Mouse (Mus musculus) stomach, postnatal 0 days (tissue): ENCODE data around the gene Hoxa5.

Experiments used
- CTCF ChIP-seq: IDR thresholded peaks from 2 replicates; pipeline ENCODE4 v1.5.1; 2016; ENCODE audit warnings: antibody characterized with exemption, low read depth, mild to moderate bottlenecking, moderate library complexity
- EP300 ChIP-seq: optimal IDR thresholded peaks from 2 replicates; pipeline ENCODE3; 2016; ENCODE audit warnings: antibody characterized with exemption

- no peak for TF ChIP-seq CTCF
- no peak for TF ChIP-seq EP300
These were observed 33.2 kb upstream of the Hoxa5 start for GRCm38 (mm10) chr6:52237346-52238154.
